ENCODE assay signal across 1 mouse cellular context in the genomic region with DNA sequence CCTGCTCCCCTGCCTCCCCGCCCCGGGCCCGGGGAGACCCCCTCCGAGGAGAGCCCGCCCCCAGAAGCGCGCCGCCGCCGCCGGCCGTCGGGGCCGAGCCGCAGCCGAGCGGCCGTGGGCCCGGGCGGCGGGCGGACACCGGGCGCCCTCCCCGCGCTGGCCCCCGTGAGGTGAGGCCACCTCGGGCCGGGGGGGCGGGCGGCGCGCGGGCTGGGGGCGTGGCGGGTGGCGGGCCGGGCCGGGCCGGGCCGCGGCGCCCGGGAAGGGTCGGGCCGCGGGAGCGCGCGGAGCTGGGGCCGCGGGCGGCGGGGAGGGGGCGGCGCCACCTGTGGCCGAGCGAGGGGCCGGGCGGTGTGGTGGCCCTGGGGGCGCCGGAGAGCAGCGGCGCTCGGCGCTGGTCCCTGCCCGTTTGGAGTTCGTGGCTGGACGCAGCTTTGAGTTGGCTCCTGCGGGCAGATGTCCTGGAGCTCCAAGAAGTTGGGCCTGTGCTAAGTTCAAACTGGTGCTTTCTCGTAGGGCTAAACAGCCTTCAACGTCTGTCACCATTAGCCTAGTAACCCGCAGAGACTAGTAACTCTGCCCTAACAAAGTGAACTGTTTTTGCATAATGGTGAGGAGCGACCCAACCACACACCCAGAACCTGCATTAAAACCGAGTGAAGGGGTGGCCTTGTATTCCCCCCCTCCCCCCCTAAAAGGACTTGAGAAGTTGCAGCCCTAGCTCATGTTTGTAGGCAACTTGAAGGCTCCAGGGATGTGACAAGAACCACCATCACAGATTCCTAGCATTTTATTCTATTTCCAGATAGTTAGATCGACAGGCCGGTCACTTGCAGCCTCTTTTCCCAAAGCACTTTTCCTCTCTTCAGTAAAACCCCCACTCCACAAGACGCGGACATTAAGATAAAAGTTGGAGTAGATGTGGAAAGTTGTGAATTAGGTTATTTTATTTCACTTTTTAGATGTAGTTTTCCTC.
TF ChIP-seq lines count a peak whose summit lies in the region.

No protein-coding gene starts in this region.

TF ChIP-seq in C2C12, 6 proteins besides CTCF, POLR2A, EP300 and RAD21:
- TF ChIP-seq FOSL1 (IDR thresholded peaks at IDR 0.05; ENCODE audit: insufficient read depth, low read length, poor library complexity, severe bottlenecking) = no peak
- no peak for TF ChIP-seq CEBPB (IDR thresholded peaks at IDR 0.05; ENCODE audit: low read depth)
- TF ChIP-seq USF1 (IDR thresholded peaks at IDR 0.05; ENCODE audit: low read depth) = no peak
- no peak for TF ChIP-seq MAX (IDR thresholded peaks at IDR 0.05)
- TF ChIP-seq MYOD1 (IDR thresholded peaks at IDR 0.05; ENCODE audit: control insufficient read depth, insufficient read length, low read depth) = no peak
- no peak for TF ChIP-seq MYOG (IDR thresholded peaks at IDR 0.05; ENCODE audit: control insufficient read depth, extremely low read depth, insufficient read length)
